Mouse (Mus musculus): ENCODE data around the gene BC028528.

- no peak for TF ChIP-seq GATA1 (IDR thresholded peaks at IDR 0.05; ENCODE audit: borderline replicate concordance, low read length)
- TF ChIP-seq CTCF (IDR thresholded peaks at IDR 0.05; ENCODE audit: low read depth, low read length), result no peak
- no peak for TF ChIP-seq TAL1 (conservative IDR thresholded peaks at IDR 0.05; ENCODE audit: low read depth, low read length)
- TF ChIP-seq POLR2AphosphoS5 (IDR thresholded peaks at IDR 0.05; ENCODE audit: insufficient replicate concordance, low read depth, low read length), result no peak
Measured at GRCm38 (mm10) chr3:95899800-95900524, 8.2 kb upstream of the BC028528 start.
